1 mouse cellular context compared by ENCODE assay signal in genomic region chr7:4876753-4877221, GRCm38 (mm10).
A peak's percentile ranks its signal among the peaks of the same experiment; 100 is the strongest.
TF ChIP-seq lines count a peak whose summit lies in the region.

Gene Isoc2a (plus strand): TSS chr7:4877153.

TF ChIP-seq in MEL, 35 proteins besides CTCF, POLR2A, EP300 and RAD21 (continued from another document):
- TF ChIP-seq TBP (IDR thresholded peaks at IDR 0.05; ENCODE audit: low read depth, low read length): peak; percentile 74
- TF ChIP-seq ZNF384 (IDR thresholded peaks at IDR 0.05; ENCODE audit: low read depth, low read length): no peak
- TF ChIP-seq NRF1 (IDR thresholded peaks at IDR 0.05; ENCODE audit: insufficient read depth, low read depth, low read length, poor library complexity, severe bottlenecking): no peak
